Mouse (Mus musculus): ENCODE data around the gene Klhl31. TPM values are rescaled to one million over a fixed set of nuclear protein-coding genes. Genes with fewer than 3 reads are reported as not detected.

The Klhl31 gene
- polyA plus RNA-seq, 1 experiment from 2014 or later = 0.29 TPM

DNA sequence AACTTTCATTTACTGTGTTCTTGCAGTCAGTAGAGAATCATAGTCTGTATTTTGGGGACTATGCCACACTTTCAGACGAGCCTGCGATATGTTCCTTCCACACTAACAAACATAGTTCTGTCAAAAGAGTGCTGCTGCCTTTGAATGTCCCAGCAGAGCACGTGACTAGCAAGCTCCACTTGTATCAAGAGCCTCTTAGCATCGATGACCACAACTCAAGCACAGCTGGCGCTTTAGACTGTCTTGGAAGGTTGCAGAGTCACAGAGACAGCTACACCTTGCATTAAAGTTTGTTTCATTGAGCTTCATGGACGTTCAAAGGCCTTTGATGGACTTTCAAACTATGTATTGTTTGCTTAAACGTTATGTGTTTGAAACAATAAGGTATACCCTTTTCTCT, 5.5 kb upstream of the Klhl31 start:
- no peak overlapping the region for H3K27ac ChIP-seq (ENCODE audit: low read depth, low read length)
- no peak overlapping the region for H3K4me3 ChIP-seq (ENCODE audit: low read depth, low read length)
- no peaks in the 10 kb centered on the region for H3K4me1 ChIP-seq (replicated peaks; ENCODE audit: control insufficient read depth, insufficient read depth, low read length)
- no peak overlapping the region for H3K9ac ChIP-seq (ENCODE audit: low read length)
- no peaks in the 10 kb centered on the region for H3K9me3 ChIP-seq (ENCODE audit: control insufficient read depth, low read length)
- no peak for ATAC-seq (replicated peaks; ENCODE audit: low FRiP score)
- WGBS = 82% methylated on average over 7 of the region's 7 CpGs
- no peak for DNase-seq (ENCODE audit: low spot score)
- H3K4me2 ChIP-seq (ENCODE audit: low read depth, low read length, severe bottlenecking) = no peak overlapping the region
- no peaks in the 10 kb centered on the region for H3K36me3 ChIP-seq (ENCODE audit: control insufficient read depth, insufficient read depth, low read length)
- no peaks in the 10 kb centered on the region for H3K27me3 ChIP-seq (ENCODE audit: control insufficient read depth, insufficient read depth, low read length)

GRCm38 (mm10) chr9:77632432-77632831, 3.9 kb upstream of the Klhl31 start:
- no peaks in the 10 kb centered on the region for H3K36me3 ChIP-seq (ENCODE audit: control insufficient read depth, insufficient read depth, low read length)
- no peak overlapping the region for H3K4me3 ChIP-seq (ENCODE audit: low read depth, low read length)
- no peaks in the 10 kb centered on the region for H3K9me3 ChIP-seq (ENCODE audit: control insufficient read depth, low read length)
- H3K9ac ChIP-seq (ENCODE audit: low read length) = no peak overlapping the region
- 81% methylated on average over 3 of the region's 3 CpGs for WGBS
- H3K27me3 ChIP-seq (ENCODE audit: control insufficient read depth, insufficient read depth, low read length) = no peaks in the 10 kb centered on the region
- H3K4me2 ChIP-seq (ENCODE audit: low read depth, low read length, severe bottlenecking) = no peak overlapping the region
- no peak for ATAC-seq (replicated peaks; ENCODE audit: low FRiP score)
- H3K4me1 ChIP-seq (replicated peaks; ENCODE audit: control insufficient read depth, insufficient read depth, low read length) = no peaks in the 10 kb centered on the region
- no peak overlapping the region for H3K27ac ChIP-seq (ENCODE audit: low read depth, low read length)
- DNase-seq (ENCODE audit: low spot score) = no peak

GRCm38 (mm10) chr9:77636003-77636402, 297 bp upstream of the Klhl31 start:
- Histone ChIP-seq H3K4me2 (ENCODE audit: low read depth, low read length, severe bottlenecking) (no peak overlapping the region), H3K9ac (ENCODE audit: low read length) (no peak overlapping the region), H3K9me3 (ENCODE audit: control insufficient read depth, low read length) (no peaks in the 10 kb centered on the region), H3K4me1 (replicated peaks; ENCODE audit: control insufficient read depth, insufficient read depth, low read length) (no peaks in the 10 kb centered on the region), H3K36me3 (ENCODE audit: control insufficient read depth, insufficient read depth, low read length) (no peaks in the 10 kb centered on the region), H3K27me3 (ENCODE audit: control insufficient read depth, insufficient read depth, low read length) (no peaks in the 10 kb centered on the region), H3K27ac (ENCODE audit: low read depth, low read length) (no peak overlapping the region), H3K4me3 (ENCODE audit: low read depth, low read length) (no peak overlapping the region)
- no peak for ATAC-seq (replicated peaks; ENCODE audit: low FRiP score)
- WGBS = 83% methylated on average over 5 of the region's 5 CpGs
- no peak for DNase-seq (ENCODE audit: low spot score)

DNA sequence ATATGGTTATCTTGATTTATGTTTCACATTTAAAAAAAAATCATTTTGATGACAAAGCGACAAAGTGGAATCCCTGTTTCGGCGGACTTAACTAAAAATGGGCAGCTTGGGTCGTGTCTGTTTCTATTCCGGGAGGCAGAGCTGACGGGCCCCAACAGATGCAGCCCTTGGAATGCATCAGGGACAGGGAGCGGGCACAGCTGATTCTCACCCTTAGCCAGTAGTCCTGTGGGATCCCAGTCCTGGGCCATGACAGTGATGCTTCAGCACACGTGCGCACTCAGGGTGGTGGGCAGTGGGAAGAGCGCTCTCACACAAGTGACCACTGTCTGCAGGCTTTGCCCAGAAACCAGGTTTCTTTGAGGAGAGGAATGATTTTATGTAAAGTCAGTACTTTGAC, 1.1 kb downstream of the Klhl31 start:
- Histone ChIP-seq H3K4me2 (ENCODE audit: low read depth, low read length, severe bottlenecking) (no peak overlapping the region), H3K27ac (ENCODE audit: low read depth, low read length) (no peak overlapping the region), H3K27me3 (ENCODE audit: control insufficient read depth, insufficient read depth, low read length) (no peaks in the 10 kb centered on the region), H3K36me3 (ENCODE audit: control insufficient read depth, insufficient read depth, low read length) (no peaks in the 10 kb centered on the region), H3K9ac (ENCODE audit: low read length) (no peak overlapping the region), H3K4me1 (replicated peaks; ENCODE audit: control insufficient read depth, insufficient read depth, low read length) (no peaks in the 10 kb centered on the region), H3K4me3 (ENCODE audit: low read depth, low read length) (no peak overlapping the region), H3K9me3 (ENCODE audit: control insufficient read depth, low read length) (no peaks in the 10 kb centered on the region)
- ATAC-seq (replicated peaks; ENCODE audit: low FRiP score) (no peak), DNase-seq (ENCODE audit: low spot score) (no peak)
- 84% methylated on average over 10 of the region's 10 CpGs for WGBS

- no peaks in the 10 kb centered on the region for H3K9me3 ChIP-seq (ENCODE audit: control insufficient read depth, low read length)
- no peak overlapping the region for H3K27ac ChIP-seq (ENCODE audit: low read depth, low read length)
- no peak overlapping the region for H3K4me2 ChIP-seq (ENCODE audit: low read depth, low read length, severe bottlenecking)
- WGBS = 81% methylated on average over 2 of the region's 2 CpGs
- no peaks in the 10 kb centered on the region for H3K4me1 ChIP-seq (replicated peaks; ENCODE audit: control insufficient read depth, insufficient read depth, low read length)
- no peak for DNase-seq (ENCODE audit: low spot score)
- H3K9ac ChIP-seq (ENCODE audit: low read length) = no peak overlapping the region
- no peaks in the 10 kb centered on the region for H3K36me3 ChIP-seq (ENCODE audit: control insufficient read depth, insufficient read depth, low read length)
- no peak overlapping the region for H3K4me3 ChIP-seq (ENCODE audit: low read depth, low read length)
- no peak for ATAC-seq (replicated peaks; ENCODE audit: low FRiP score)
- H3K27me3 ChIP-seq (ENCODE audit: control insufficient read depth, insufficient read depth, low read length) = no peaks in the 10 kb centered on the region
Observed at GRCm38 (mm10) chr9:77645176-77645575, 8.9 kb downstream of the Klhl31 start.

GRCm38 (mm10) chr9:77651847-77652246, 15.5 kb downstream of the Klhl31 start:
- Histone ChIP-seq H3K9ac (ENCODE audit: low read length) (no peak overlapping the region), H3K27ac (ENCODE audit: low read depth, low read length) (no peak overlapping the region), H3K9me3 (ENCODE audit: control insufficient read depth, low read length) (no peaks in the 10 kb centered on the region), H3K4me3 (ENCODE audit: low read depth, low read length) (no peak overlapping the region), H3K4me1 (replicated peaks; ENCODE audit: control insufficient read depth, insufficient read depth, low read length) (no peaks in the 10 kb centered on the region; the same call in 1 of the 2 replicates), H3K27me3 (ENCODE audit: control insufficient read depth, insufficient read depth, low read length) (peaks cover 6% of the 10 kb centered on the region; the same call in 1 of the 2 replicates), H3K4me2 (ENCODE audit: low read depth, low read length, severe bottlenecking) (no peak overlapping the region), H3K36me3 (ENCODE audit: control insufficient read depth, insufficient read depth, low read length) (no peaks in the 10 kb centered on the region)
- ATAC-seq (replicated peaks; ENCODE audit: low FRiP score) = no peak
- DNase-seq (ENCODE audit: low spot score) = no peak
- 60% methylated on average over 7 of the region's 7 CpGs for WGBS

GRCm38 (mm10) chr9:77653907-77654306, 17.6 kb downstream of the Klhl31 start:
- ATAC-seq (replicated peaks; ENCODE audit: low FRiP score) (no peak), DNase-seq (ENCODE audit: low spot score) (no peak)
- 87% methylated on average over 3 of the region's 3 CpGs for WGBS
- Histone ChIP-seq H3K9me3 (ENCODE audit: control insufficient read depth, low read length) (no peaks in the 10 kb centered on the region), H3K4me3 (ENCODE audit: low read depth, low read length) (no peak overlapping the region), H3K36me3 (ENCODE audit: control insufficient read depth, insufficient read depth, low read length) (no peaks in the 10 kb centered on the region), H3K4me2 (ENCODE audit: low read depth, low read length, severe bottlenecking) (no peak overlapping the region), H3K4me1 (replicated peaks; ENCODE audit: control insufficient read depth, insufficient read depth, low read length) (no peaks in the 10 kb centered on the region; the same call in 1 of the 2 replicates), H3K9ac (ENCODE audit: low read length) (no peak overlapping the region), H3K27ac (ENCODE audit: low read depth, low read length) (no peak overlapping the region), H3K27me3 (ENCODE audit: control insufficient read depth, insufficient read depth, low read length) (peaks cover 6% of the 10 kb centered on the region; the same call in 1 of the 2 replicates)

DNA sequence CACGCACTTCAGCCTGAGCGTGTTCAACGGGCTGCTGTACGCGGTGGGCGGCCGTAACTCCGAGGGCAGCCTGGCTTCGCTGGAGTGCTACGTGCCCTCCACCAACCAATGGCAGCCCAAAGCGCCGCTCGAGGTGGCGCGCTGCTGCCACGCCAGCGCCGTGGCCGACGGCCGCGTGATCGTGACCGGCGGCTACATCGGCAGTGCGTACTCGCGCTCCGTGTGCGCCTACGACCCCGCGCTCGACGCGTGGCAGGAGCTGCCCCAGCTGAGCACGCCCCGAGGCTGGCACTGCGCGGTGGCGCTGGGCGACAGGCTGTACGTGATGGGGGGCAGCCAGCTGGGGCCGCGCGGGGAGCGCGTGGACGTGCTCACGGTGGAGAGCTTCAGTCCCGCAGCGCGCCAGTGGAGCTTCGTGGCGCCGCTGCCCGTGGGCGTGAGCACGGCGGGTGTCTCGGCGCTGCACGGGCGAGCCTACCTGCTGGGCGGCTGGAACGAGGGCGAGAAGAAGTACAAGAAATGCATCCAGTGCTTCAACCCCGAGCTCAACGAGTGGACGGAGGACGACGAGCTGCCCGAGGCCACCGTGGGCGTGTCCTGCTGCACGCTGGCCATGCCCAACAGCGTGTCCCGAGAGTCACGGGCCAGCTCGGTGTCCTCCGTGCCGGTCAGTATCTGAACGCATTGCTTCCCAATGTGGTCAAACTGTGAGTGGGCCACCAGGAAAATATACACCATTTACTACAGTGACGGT, 19.1 kb downstream of the Klhl31 start:
- WGBS = under 1% methylated on average over 85 of the region's 85 CpGs
- Histone ChIP-seq H3K27ac (ENCODE audit: low read depth, low read length) (no peak overlapping the region), H3K9ac (ENCODE audit: low read length) (peak overlapping the region; percentile 64), H3K9me3 (ENCODE audit: control insufficient read depth, low read length) (no peaks in the 10 kb centered on the region), H3K36me3 (ENCODE audit: control insufficient read depth, insufficient read depth, low read length) (no peaks in the 10 kb centered on the region), H3K4me2 (ENCODE audit: low read depth, low read length, severe bottlenecking) (peak overlapping the region; percentile 100), H3K4me3 (ENCODE audit: low read depth, low read length) (peak overlapping the region; percentile 58), H3K27me3 (ENCODE audit: control insufficient read depth, insufficient read depth, low read length) (peaks cover 6% of the 10 kb centered on the region; the same call in 1 of the 2 replicates), H3K4me1 (replicated peaks; ENCODE audit: control insufficient read depth, insufficient read depth, low read length) (no peaks in the 10 kb centered on the region; the same call in 1 of the 2 replicates)
- peak; percentile 81 for DNase-seq (ENCODE audit: low spot score)
- ATAC-seq (replicated peaks; ENCODE audit: low FRiP score) = peak; percentile 89

DNA sequence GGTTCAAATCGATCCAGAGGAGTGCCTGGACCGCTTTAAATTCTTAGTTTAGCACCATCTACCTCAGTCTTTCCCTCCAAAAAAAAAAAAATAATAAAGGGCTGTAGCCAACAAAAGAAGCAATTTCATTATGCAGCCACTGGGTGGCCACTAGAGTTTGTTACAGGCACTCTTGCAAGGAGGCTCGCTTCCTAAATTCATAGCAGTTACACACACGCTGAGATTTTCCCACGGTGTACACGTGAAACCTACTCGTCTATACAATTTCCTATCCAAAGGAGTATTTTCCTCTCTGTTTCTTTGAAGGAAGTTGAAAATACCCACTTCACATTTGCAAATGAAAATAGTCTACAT, 19.6 kb downstream of the Klhl31 start:
- no peak overlapping the region; the same call in 1 of the 2 replicates for H3K9ac ChIP-seq (ENCODE audit: low read length)
- peak overlapping the region; percentile 100 for H3K4me2 ChIP-seq (ENCODE audit: low read depth, low read length, severe bottlenecking)
- under 1% methylated on average over 7 of the region's 7 CpGs for WGBS
- peaks cover 6% of the 10 kb centered on the region; the same call in 1 of the 2 replicates for H3K27me3 ChIP-seq (ENCODE audit: control insufficient read depth, insufficient read depth, low read length)
- DNase-seq (ENCODE audit: low spot score) (peak; percentile 72), ATAC-seq (replicated peaks; ENCODE audit: low FRiP score) (peak; percentile 59)
- peak overlapping the region; percentile 58 for H3K4me3 ChIP-seq (ENCODE audit: low read depth, low read length)
- no peaks in the 10 kb centered on the region for H3K36me3 ChIP-seq (ENCODE audit: control insufficient read depth, insufficient read depth, low read length)
- no peaks in the 10 kb centered on the region; the same call in 1 of the 2 replicates for H3K4me1 ChIP-seq (replicated peaks; ENCODE audit: control insufficient read depth, insufficient read depth, low read length)
- no peaks in the 10 kb centered on the region for H3K9me3 ChIP-seq (ENCODE audit: control insufficient read depth, low read length)
- H3K27ac ChIP-seq (ENCODE audit: low read depth, low read length) = no peak overlapping the region
